Mouse (Mus musculus) B cell, adult 2 months (primary cell): Measurements from ENCODE around the gene Hbb-bh2.
"Not testable (repeated sequence)": the region's sequence is repeated elsewhere in the genome, so short reads cannot be mapped to it uniquely, and the experiment has no call there.

ENCODE experiments used
- DNase-seq, 2 experiments: peaks; one replicate each; pipeline ENCODE4 v3.0.0; 2022

Hbb-bh2 gene

DNA sequence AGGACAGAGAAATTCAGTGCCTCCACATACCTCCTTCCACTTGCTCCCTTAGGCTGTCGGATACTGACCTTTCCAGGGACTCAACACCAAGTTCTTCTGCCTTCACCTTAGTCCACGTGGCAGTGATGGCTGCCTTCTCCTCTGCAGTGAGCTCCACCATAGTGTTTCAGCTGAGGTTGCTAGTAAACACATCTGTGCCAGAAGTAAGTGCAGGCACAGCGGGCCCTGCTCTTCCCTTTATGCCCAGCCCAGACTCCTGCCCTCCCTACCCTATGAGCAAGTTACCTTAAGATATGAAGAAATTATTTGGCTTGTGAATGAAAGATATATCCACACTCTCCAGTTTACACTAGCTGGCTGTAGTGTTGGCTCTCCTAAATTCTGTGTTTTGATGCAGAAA is at the start of gene Hbb-bh2:
Gene Hbb-bh2, minus strand, starts transcription at position 253 of the 400 bp plus-strand sequence.
- no peak for DNase-seq

- DNase-seq = no peak
Observed at GRCm38 (mm10) chr7:103886152-103886551, 45.8 kb upstream of the Hbb-bh2 start, which contains the start of gene Olfr66. Olfr66 (minus strand) TSS chr7:103886252.

- no peak for DNase-seq
Observed at GRCm38 (mm10) chr7:103877093-103877492, 36.8 kb upstream of the Hbb-bh2 start.

DNA sequence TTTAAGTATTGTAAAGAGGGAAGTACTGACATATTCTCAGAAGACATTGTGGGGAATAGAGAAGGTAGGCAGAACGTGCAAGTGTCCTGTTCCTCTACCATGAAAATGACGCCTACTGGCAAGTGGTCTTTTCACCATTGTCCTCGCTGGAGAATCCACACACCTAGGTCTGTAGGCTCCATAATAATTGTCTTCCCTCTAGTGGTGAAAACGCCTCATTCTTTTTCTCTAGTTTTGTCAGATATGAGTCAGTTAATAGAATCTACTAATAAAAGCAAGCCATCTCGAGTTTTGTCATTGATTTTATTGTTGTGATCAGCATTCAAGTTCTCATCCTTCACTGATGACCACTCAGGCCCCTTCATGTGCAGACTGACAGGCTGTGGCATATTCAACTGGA is 34.1 kb upstream of the Hbb-bh2 start:
- DNase-seq = no peak

DNA sequence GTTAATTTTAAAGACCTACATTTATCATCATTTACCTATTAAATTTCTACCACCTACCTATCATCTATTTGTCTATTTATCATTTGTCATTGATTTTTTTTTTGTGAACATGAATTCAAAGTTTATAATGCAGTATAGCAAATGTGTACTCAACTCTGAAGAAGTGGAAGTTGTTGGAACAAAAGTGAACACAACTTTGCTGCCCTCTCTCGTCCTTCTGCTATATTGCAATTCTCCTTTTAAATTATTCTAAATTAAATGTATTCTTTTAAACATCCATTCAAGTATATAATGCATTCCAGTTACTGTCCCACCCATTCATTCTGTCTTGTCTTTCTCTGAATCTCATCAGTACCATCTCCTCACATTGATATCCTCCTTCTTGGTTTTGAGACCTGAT is 32.7 kb upstream of the Hbb-bh2 start:
- peak; percentile 24 to 41 for DNase-seq

- no peak for DNase-seq
Observed at GRCm38 (mm10) chr7:103870667-103871066, 30.3 kb upstream of the Hbb-bh2 start.

GRCm38 (mm10) chr7:103865716-103866115 is 25.4 kb upstream of the Hbb-bh2 start:
- no peak for DNase-seq

DNA sequence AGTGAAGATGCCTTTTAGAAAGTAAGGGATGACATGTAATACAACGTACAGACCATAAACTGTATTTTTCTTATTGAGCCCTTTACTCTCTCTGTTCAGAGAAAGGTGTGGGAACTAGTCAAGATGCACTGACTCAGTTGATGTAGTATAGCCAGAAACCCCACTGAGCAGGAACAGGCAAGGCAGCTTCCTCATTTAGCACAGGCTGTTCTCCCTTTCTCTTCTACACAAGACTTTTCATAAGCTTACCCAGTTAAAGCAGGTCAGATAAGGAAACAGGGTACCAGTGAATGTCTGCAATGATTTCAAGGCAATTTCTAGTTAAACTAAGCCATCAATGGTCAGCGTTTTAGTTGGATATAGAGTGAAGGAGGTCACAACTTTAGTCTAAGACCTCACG is 21.2 kb upstream of the Hbb-bh2 start:
- DNase-seq = no peak

DNA sequence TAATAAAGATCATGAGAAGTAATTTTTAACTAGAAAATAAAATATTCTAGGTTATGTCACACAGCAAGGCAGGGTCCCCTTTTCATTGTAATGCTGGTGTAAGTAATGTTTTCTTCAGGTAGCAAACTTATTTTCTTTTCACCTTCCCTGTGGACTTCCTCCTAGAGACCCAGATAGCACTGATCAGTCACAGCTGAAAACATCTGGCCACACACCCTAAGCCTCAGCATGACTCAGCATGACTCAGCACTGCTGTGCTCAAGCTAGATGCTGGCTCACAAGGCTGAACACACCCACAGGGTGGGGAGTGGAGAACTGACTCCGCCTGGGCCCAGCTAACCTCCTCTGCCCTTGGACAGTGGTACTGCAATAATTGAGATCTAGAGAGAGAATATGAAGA is 20.5 kb upstream of the Hbb-bh2 start:
- peak; percentile 9 to 21 for DNase-seq

GRCm38 (mm10) chr7:103859076-103859475 is 18.8 kb upstream of the Hbb-bh2 start:
- no peak for DNase-seq

- no peak for DNase-seq
Observed at GRCm38 (mm10) chr7:103854669-103855068, 14.3 kb upstream of the Hbb-bh2 start.

DNA sequence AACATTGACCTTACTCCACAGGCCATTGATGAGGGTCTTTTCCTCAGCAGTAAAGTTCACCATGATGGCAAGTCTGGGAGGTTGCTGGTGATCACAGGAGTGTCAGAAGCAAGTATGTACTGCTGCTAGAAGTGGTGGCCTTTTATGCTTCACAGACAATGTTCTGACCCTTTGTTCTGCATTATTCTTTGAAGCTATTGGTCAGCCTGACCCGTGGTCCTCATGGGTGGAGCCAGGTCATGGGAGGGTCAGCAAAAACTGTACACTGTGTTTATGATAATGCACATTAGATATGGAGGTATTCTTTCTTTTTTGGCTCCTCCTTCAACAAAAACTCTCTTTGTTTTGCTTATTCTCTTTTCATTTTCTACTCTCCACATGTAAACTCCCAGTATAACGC is 12.8 kb upstream of the Hbb-bh2 start, which contains the start of gene Hbb-y:
Gene Hbb-y, minus strand, starts transcription at position 127 of the 400 bp plus-strand sequence.
- DNase-seq = no peak

DNA sequence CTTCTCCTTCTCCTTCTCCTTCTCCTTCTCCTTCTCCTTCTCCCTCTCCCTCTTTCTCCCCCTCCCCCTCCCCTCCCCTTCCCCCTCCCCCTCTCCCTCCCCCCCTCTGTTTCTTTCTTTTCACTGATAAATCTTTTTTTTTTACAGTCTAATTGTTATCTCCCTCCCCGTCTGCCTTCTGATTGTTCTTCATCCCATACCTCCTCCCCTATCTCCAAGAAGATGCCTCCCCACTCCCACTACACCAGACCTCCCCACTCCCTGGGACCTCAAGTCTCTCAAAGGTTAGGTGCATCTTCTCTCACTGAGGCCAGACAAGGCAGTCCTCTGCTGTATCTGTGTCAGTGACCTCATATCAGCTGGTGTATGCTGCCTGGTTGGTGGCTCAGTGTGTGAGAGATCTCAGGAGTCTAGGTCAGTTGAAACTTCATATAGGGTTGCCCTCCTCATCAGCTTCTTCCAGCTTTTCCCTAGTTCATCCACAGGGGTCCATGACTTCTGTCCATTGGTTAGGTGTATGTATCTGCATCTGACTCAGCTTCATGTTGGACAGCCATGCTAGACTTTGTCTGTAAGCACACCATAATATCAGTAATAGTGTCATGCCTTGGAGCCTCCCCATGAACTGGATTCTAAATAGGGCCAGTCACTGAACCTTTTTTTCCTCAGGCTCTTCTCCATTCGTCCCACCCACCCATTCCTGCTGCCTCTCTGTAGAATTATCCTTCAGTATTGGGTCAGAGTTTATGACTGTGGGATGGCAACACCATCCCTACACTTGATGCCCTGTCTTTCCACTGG is 4.4 kb upstream of the Hbb-bh2 start:
- DNase-seq = no peak

- DNase-seq = no peak
Observed at GRCm38 (mm10) chr7:103843034-103843433, 2.7 kb upstream of the Hbb-bh2 start, which contains the start of gene Hbb-bh1. Hbb-bh1 (minus strand) TSS chr7:103843164.

- no peak for DNase-seq
Observed at GRCm38 (mm10) chr7:103827808-103828207, 12.5 kb downstream of the Hbb-bh2 start, which contains the start of gene Hbb-bs. Hbb-bs (minus strand) TSS chr7:103828096.

- DNase-seq = not testable (repeated sequence)
Observed at GRCm38 (mm10) chr7:103827139-103827538, 13.2 kb downstream of the Hbb-bh2 start.

- DNase-seq = no peak
Observed at GRCm38 (mm10) chr7:103826255-103826887, 13.9 kb downstream of the Hbb-bh2 start.

DNA sequence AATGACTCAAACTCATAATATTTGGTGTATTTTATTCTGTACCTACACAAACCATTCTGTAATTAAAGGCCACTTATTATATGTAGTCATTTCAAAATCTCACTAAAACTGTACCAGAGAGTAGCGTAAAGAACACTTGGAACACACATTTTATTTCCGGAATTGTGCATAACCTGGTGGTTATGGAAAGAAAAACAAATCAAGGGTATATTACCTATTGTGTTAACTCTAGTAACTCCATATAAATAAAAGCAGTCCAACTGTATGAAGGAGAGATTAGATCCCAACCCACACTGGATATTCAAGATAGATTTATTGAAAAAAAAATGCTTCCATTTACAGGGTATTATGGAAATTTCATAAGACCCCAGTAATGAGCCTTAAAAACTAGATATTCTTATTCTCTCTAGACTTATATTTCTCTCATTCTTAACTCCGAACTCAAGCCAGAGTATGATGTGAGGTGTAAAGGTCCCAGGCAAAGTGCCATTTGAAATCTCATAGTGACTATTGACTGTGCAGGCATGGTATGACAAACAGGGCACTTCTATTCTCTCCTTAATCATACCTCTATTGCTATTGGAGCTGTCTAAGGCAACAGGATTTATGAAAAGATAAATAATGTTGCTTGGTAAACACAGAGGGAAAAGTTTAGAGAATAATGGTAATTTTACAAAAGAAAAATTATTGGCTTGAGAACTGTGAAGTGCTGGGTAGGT is 14.6 kb downstream of the Hbb-bh2 start:
- DNase-seq = no peak

DNA sequence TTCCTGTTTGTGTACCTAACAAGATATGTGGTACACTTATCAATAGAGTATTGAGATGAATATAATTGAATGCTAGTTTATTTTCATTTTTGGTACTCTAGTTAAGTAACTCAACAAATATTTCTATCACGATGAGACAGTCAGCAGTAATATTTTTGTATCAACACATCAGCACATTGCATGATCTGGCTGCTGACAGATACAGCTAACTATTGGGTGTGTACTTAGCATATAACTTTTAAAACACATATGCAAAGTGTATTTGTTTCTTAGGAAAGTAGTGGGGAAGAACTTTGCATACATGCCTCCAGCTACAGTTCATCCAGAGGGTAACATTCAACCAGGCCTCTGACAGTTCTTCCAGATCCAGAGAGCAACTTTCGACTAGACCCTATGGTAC is 15.7 kb downstream of the Hbb-bh2 start:
- no peak for DNase-seq

GRCm38 (mm10) chr7:103815085-103815484 is 25.2 kb downstream of the Hbb-bh2 start:
- DNase-seq = not testable (repeated sequence)

GRCm38 (mm10) chr7:103813766-103814165 is 26.6 kb downstream of the Hbb-bh2 start, which contains the start of gene Hbb-bt:
Hbb-bt (minus strand) TSS chr7:103813996.
- DNase-seq = no peak

- not testable (repeated sequence) for DNase-seq
Observed at GRCm38 (mm10) chr7:103813152-103813551, 27.2 kb downstream of the Hbb-bh2 start.

DNA sequence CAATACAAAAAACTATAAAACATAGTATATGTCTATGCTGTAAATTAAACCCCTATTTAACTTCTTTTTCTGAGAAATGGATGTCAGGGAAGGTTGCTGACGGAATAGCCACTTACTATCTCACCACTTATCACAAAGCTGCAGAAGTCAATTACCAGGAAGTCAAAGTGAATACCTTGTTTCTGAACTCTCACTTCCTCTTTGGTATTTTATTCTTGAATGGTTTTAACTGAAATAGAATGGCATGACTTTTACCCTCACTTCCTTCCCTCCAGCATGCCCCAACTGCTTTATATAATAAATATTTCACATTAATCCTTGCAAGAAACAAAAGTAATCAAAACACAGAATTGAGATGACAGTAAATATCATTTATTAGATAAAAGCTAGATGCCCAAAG is 28.1 kb downstream of the Hbb-bh2 start:
- peak in 1 of 2 experiments; percentile 3 for DNase-seq
